Mouse (Mus musculus) liver, adult 2 months (tissue): ENCODE results near the gene Gm11939. TPM values are rescaled to one million over a fixed set of nuclear protein-coding genes. Genes with fewer than 3 reads are reported as not detected.
"Not testable (repeated sequence)": the region's sequence is repeated elsewhere in the genome, so short reads cannot be mapped to it uniquely, and the experiment has no call there.

Experiments used
- DNase-seq: peaks from one replicate; pipeline ENCODE4 v3.0.0-alpha.2; 2011; ENCODE audit warnings: low read depth, low spot score; ENCODE audit errors: extremely low read depth
- H3K27ac ChIP-seq: fragments of 200-500 bp; replicated peaks from 2 replicates; pipeline ENCODE4 v1.5.1; 2012; ENCODE audit warnings: low read depth, mild to moderate bottlenecking, control low read depth, inconsistent platforms, low read length; ENCODE audit not compliant: insufficient read depth
- H3K27me3 ChIP-seq: fragments of 200-500 bp; 2 replicates; pipeline ENCODE4 v1.6.1; 2012; ENCODE audit warnings: mild to moderate bottlenecking, moderate library complexity, low read length, inconsistent platforms; ENCODE audit not compliant: control insufficient read depth, insufficient read depth
- H3K36me3 ChIP-seq: fragments of 200-500 bp; 2 replicates; pipeline ENCODE4 v1.6.1; 2012; ENCODE audit warnings: low read length, inconsistent platforms; ENCODE audit not compliant: control insufficient read depth, insufficient read depth
- H3K4me1 ChIP-seq: fragments of 200-500 bp; 2 replicates; pipeline ENCODE4 v1.6.1; 2011; ENCODE audit warnings: low read length; ENCODE audit not compliant: control insufficient read depth, insufficient read depth
- H3K4me3 ChIP-seq: fragments of 200-500 bp; 2 replicates; pipeline ENCODE4 v1.5.1; 2011; ENCODE audit warnings: low read depth, mild to moderate bottlenecking, control low read depth, low read length, moderate library complexity; ENCODE audit not compliant: insufficient read depth
- H3K79me2 ChIP-seq: fragments of 200-500 bp; 2 replicates; pipeline ENCODE4 v1.6.1; 2012; ENCODE audit warnings: inconsistent platforms, mild to moderate bottlenecking, low read length, moderate library complexity; ENCODE audit not compliant: control insufficient read depth, insufficient read depth
- H3K9ac ChIP-seq: fragments of 200-500 bp; 2 replicates; pipeline ENCODE4 v1.6.1; 2012; ENCODE audit warnings: low read depth, mild to moderate bottlenecking, control low read depth, inconsistent platforms, low read length
- CTCF ChIP-seq: fragments of 200-500 bp; IDR thresholded peaks from 2 replicates; pipeline ENCODE4 v1.5.1; 2011; ENCODE audit warnings: low read depth, low read length, control low read depth
- POLR2A ChIP-seq: fragments of 200-500 bp; IDR thresholded peaks from 2 replicates; pipeline ENCODE4 v1.6.1; 2011; ENCODE audit warnings: low read length, control low read depth; ENCODE audit not compliant: insufficient read depth; ENCODE audit errors: extremely low read depth
- WGBS: fragments of 180-500 bp; shearing (Covaris S2); methylation state at CpG from one replicate; pipeline ENCODE4 v1.1.7; 2018; 5-methylcytosine and 5-hydroxymethylcytosine counted together
- polyA plus RNA-seq: library from polyadenylated mRNA; depleted of rRNA; stranded (reverse); fragments of >200 nt; gene quantifications from 2 replicates; pipeline ENCODE4 v1.2.3, GENCODE M21; 2012; rRNA removed
- total RNA-seq: library from RNA; depleted of rRNA; stranded (reverse); fragments of >200 nt; gene quantifications from 2 replicates; pipeline ENCODE4 v1.2.3, GENCODE M21; 2014; rRNA removed

The Gm11939 gene
- total RNA-seq (not detected in 2 replicates), polyA plus RNA-seq (not detected in 2 replicates)

GRCm38 (mm10) chr11:99559366-99559765 is at the start of gene Gm11939:
Gene Gm11939 (minus strand): TSS chr11:99559466.
- Histone ChIP-seq H3K9ac (no peak within 1 kb of the TSS), H3K79me2 (no peaks in the 10 kb centered on the region), H3K4me3 (no peak within 1 kb of the TSS), H3K4me1 (no peaks in the 10 kb centered on the region), H3K27me3 (peaks cover 2% of the 10 kb centered on the region; the same call in 1 of the 2 replicates), H3K27ac (no peak within 1 kb of the TSS), H3K36me3 (no peaks in the 10 kb centered on the region)
- 83% methylated on average over 9 of the region's 9 CpGs for WGBS
- DNase-seq, result no peak
- TF ChIP-seq POLR2A, result no peak
- no peak for TF ChIP-seq CTCF

GRCm38 (mm10) chr11:99603208-99603607 is 43.9 kb upstream of the Gm11939 start, which contains the start of gene Gm11938:
Gene Gm11938 (minus strand): TSS chr11:99603308.
- not testable (repeated sequence) for H3K4me1 ChIP-seq, H3K4me3 ChIP-seq, DNase-seq, H3K9ac ChIP-seq, H3K79me2 ChIP-seq, H3K27ac ChIP-seq, H3K27me3 ChIP-seq, H3K36me3 ChIP-seq
- 36% methylated on average over 1 of the region's 1 CpGs for WGBS

GRCm38 (mm10) chr11:99597742-99598141 is 38.5 kb upstream of the Gm11939 start, which contains the start of gene Krtap9-3:
Gene Krtap9-3 (minus strand): TSS chr11:99598105.
- H3K27ac ChIP-seq, H3K9ac ChIP-seq, H3K79me2 ChIP-seq, H3K4me1 ChIP-seq, H3K27me3 ChIP-seq, H3K4me3 ChIP-seq, DNase-seq, H3K36me3 ChIP-seq: not testable (repeated sequence)
- WGBS, result 93% methylated on average over 6 of the region's 6 CpGs

GRCm38 (mm10) chr11:99590981-99591380 is 31.7 kb upstream of the Gm11939 start, which contains the start of gene Krtap1-3:
Gene Krtap1-3 (minus strand): TSS chr11:99591339.
- Histone ChIP-seq H3K27me3 (0 out of 2 replicates have a peak, but pooled peaks cover 3% of the 10 kb centered on the region), H3K79me2 (no peaks in the 10 kb centered on the region), H3K4me1 (no peaks in the 10 kb centered on the region), H3K4me3 (no peak within 1 kb of the TSS), H3K36me3 (no peaks in the 10 kb centered on the region), H3K27ac (no peak within 1 kb of the TSS), H3K9ac (no peak within 1 kb of the TSS)
- no peak for TF ChIP-seq CTCF
- TF ChIP-seq POLR2A, result no peak
- 85% methylated on average over 6 of the region's 6 CpGs for WGBS
- no peak for DNase-seq

- 80% methylated on average over 7 of the region's 7 CpGs for WGBS
- Histone ChIP-seq H3K4me3 (no peak overlapping the region), H3K9ac (no peak overlapping the region), H3K27ac (no peak overlapping the region), H3K27me3 (0 out of 2 replicates have a peak, but pooled peaks cover 2% of the 10 kb centered on the region), H3K36me3 (no peaks in the 10 kb centered on the region), H3K4me1 (no peaks in the 10 kb centered on the region), H3K79me2 (no peaks in the 10 kb centered on the region)
- no peak for TF ChIP-seq CTCF
- TF ChIP-seq POLR2A, result no peak
- DNase-seq, result no peak
Measured at GRCm38 (mm10) chr11:99585096-99585495, 25.8 kb upstream of the Gm11939 start.

- Histone ChIP-seq H3K4me1 (no peaks in the 10 kb centered on the region), H3K27ac (no peak within 1 kb of the TSS), H3K9ac (no peak within 1 kb of the TSS), H3K4me3 (no peak within 1 kb of the TSS), H3K79me2 (no peaks in the 10 kb centered on the region), H3K27me3 (0 out of 2 replicates have a peak, but pooled peaks cover 2% of the 10 kb centered on the region), H3K36me3 (no peaks in the 10 kb centered on the region)
- TF ChIP-seq POLR2A (no peak), CTCF (no peak)
- 87% methylated on average over 5 of the region's 5 CpGs for WGBS
- DNase-seq, result no peak
Measured at GRCm38 (mm10) chr11:99583245-99583704, 24.0 kb upstream of the Gm11939 start, which contains the start of gene Krtap1-4. Gene Krtap1-4 (minus strand): TSS chr11:99583654.
